Mouse (Mus musculus) liver, adult 2 months (tissue): Measurements from ENCODE around the gene Gm9922. TPM values are rescaled to one million over a fixed set of nuclear protein-coding genes. Genes with fewer than 3 reads are reported as not detected.

Experiments used
- DNase-seq: peaks from one replicate; pipeline ENCODE4 v3.0.0-alpha.2; 2011; ENCODE audit warnings: low read depth, low spot score; ENCODE audit errors: extremely low read depth
- H3K27ac ChIP-seq: fragments of 200-500 bp; replicated peaks from 2 replicates; pipeline ENCODE4 v1.5.1; 2012; ENCODE audit warnings: low read depth, mild to moderate bottlenecking, control low read depth, inconsistent platforms, low read length; ENCODE audit not compliant: insufficient read depth
- H3K27me3 ChIP-seq: fragments of 200-500 bp; 2 replicates; pipeline ENCODE4 v1.6.1; 2012; ENCODE audit warnings: mild to moderate bottlenecking, moderate library complexity, low read length, inconsistent platforms; ENCODE audit not compliant: control insufficient read depth, insufficient read depth
- H3K36me3 ChIP-seq: fragments of 200-500 bp; 2 replicates; pipeline ENCODE4 v1.6.1; 2012; ENCODE audit warnings: low read length, inconsistent platforms; ENCODE audit not compliant: control insufficient read depth, insufficient read depth
- H3K4me1 ChIP-seq: fragments of 200-500 bp; 2 replicates; pipeline ENCODE4 v1.6.1; 2011; ENCODE audit warnings: low read length; ENCODE audit not compliant: control insufficient read depth, insufficient read depth
- H3K4me3 ChIP-seq: fragments of 200-500 bp; 2 replicates; pipeline ENCODE4 v1.5.1; 2011; ENCODE audit warnings: low read depth, mild to moderate bottlenecking, control low read depth, low read length, moderate library complexity; ENCODE audit not compliant: insufficient read depth
- H3K79me2 ChIP-seq: fragments of 200-500 bp; 2 replicates; pipeline ENCODE4 v1.6.1; 2012; ENCODE audit warnings: inconsistent platforms, mild to moderate bottlenecking, low read length, moderate library complexity; ENCODE audit not compliant: control insufficient read depth, insufficient read depth
- H3K9ac ChIP-seq: fragments of 200-500 bp; 2 replicates; pipeline ENCODE4 v1.6.1; 2012; ENCODE audit warnings: low read depth, mild to moderate bottlenecking, control low read depth, inconsistent platforms, low read length
- CTCF ChIP-seq: fragments of 200-500 bp; IDR thresholded peaks from 2 replicates; pipeline ENCODE4 v1.5.1; 2011; ENCODE audit warnings: low read depth, low read length, control low read depth
- POLR2A ChIP-seq: fragments of 200-500 bp; IDR thresholded peaks from 2 replicates; pipeline ENCODE4 v1.6.1; 2011; ENCODE audit warnings: low read length, control low read depth; ENCODE audit not compliant: insufficient read depth; ENCODE audit errors: extremely low read depth
- WGBS: fragments of 180-500 bp; shearing (Covaris S2); methylation state at CpG from one replicate; pipeline ENCODE4 v1.1.7; 2018; 5-methylcytosine and 5-hydroxymethylcytosine counted together
- polyA plus RNA-seq: library from polyadenylated mRNA; depleted of rRNA; stranded (reverse); fragments of >200 nt; gene quantifications from 2 replicates; pipeline ENCODE4 v1.2.3, GENCODE M21; 2012
- total RNA-seq: library from RNA; depleted of rRNA; stranded (reverse); fragments of >200 nt; gene quantifications from 2 replicates; pipeline ENCODE4 v1.2.3, GENCODE M21; 2014

Gene Gm9922
- total and polyA plus RNA-seq, 2 experiments, result not detected

DNA sequence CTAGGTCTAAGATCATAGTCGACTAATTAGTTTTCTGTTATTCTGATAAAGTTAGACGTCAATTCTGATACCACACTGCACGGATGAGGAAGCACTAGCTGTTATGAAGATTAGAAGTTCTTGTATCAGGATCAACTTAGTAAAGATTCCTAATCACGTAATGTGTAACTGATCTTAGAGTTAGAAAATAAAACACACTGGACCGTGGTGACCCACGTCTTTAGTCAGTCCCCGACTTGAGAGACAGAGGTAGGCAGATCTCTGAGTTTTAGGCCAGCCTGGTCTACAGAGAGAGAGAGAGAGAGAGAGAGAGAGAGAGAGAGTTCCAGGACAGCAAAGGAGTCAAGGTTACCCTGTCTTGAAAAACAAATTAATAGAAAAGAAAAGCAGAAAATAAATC lies 18.8 kb upstream of the Gm9922 start:
- Histone ChIP-seq H3K9ac (no peak overlapping the region), H3K36me3 (no peaks in the 10 kb centered on the region), H3K4me1 (no peaks in the 10 kb centered on the region), H3K79me2 (no peaks in the 10 kb centered on the region), H3K4me3 (no peak overlapping the region), H3K27ac (no peak overlapping the region), H3K27me3 (no peaks in the 10 kb centered on the region)
- no peak for DNase-seq
- WGBS, result 82% methylated on average over 7 of the region's 7 CpGs
- TF ChIP-seq POLR2A, result no peak
- no peak for TF ChIP-seq CTCF

DNA sequence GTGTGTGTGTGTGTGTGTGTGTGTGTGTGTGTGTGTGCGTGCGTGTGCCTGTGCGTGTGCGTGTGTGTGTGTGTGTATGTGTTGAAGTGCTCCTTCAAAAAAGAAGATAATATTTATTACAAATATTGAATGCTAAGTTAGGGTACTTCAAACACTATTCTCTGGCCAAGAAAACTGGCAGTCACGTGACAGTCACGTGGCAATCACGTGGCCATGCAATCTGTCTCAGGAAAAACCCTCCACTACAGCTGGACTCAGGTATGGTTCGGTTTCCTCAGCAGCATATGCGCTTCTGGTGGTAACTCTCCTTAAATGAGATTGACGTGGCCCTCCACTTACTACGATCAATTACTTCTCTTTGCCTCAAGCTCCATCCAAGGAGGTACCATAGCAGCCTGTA lies 18.2 kb upstream of the Gm9922 start:
- no peaks in the 10 kb centered on the region for H3K36me3 ChIP-seq
- H3K4me3 ChIP-seq, result no peak overlapping the region
- H3K4me1 ChIP-seq, result no peaks in the 10 kb centered on the region
- no peaks in the 10 kb centered on the region for H3K79me2 ChIP-seq
- TF ChIP-seq POLR2A (no peak), CTCF (no peak)
- no peaks in the 10 kb centered on the region for H3K27me3 ChIP-seq
- DNase-seq, result no peak
- WGBS, result 94% methylated on average over 11 of the region's 11 CpGs
- H3K9ac ChIP-seq, result no peak overlapping the region
- H3K27ac ChIP-seq, result no peak overlapping the region

DNA sequence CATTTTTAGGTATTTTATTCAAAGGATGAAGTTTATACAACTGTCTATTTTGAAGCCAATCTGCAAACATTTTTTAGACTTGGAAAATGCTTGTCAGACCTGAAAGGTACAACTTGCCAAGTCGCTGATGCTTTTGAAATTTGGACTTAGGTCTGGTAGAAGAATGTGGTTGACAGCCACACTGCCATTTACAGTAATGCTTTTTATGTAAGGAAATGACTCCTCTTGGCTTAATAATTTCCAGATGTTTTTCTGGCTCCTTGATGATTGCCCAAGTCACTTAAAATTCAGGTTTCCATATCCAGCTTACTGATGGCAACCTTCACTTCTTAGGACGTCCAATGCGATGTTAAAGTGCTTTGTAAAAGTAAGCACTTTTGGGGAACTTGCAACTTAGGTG lies 17.0 kb upstream of the Gm9922 start:
- Histone ChIP-seq H3K27ac (no peak overlapping the region), H3K36me3 (no peaks in the 10 kb centered on the region), H3K27me3 (no peaks in the 10 kb centered on the region), H3K79me2 (no peaks in the 10 kb centered on the region), H3K9ac (no peak overlapping the region), H3K4me3 (no peak overlapping the region), H3K4me1 (no peaks in the 10 kb centered on the region)
- peak; percentile 63 for DNase-seq
- WGBS, result 85% methylated on average over 3 of the region's 3 CpGs
- TF ChIP-seq CTCF (no peak), POLR2A (no peak)

- Histone ChIP-seq H3K36me3 (no peaks in the 10 kb centered on the region), H3K27me3 (no peaks in the 10 kb centered on the region; the same call in 1 of the 2 replicates), H3K9ac (no peak overlapping the region), H3K4me3 (no peak overlapping the region), H3K79me2 (no peaks in the 10 kb centered on the region), H3K27ac (no peak overlapping the region), H3K4me1 (no peaks in the 10 kb centered on the region)
- WGBS, result 78% methylated on average over 4 of the region's 4 CpGs
- no peak for DNase-seq
- TF ChIP-seq CTCF (no peak), POLR2A (no peak)
Observed at GRCm38 (mm10) chr14:101737501-101737900, 7.9 kb upstream of the Gm9922 start.

DNA sequence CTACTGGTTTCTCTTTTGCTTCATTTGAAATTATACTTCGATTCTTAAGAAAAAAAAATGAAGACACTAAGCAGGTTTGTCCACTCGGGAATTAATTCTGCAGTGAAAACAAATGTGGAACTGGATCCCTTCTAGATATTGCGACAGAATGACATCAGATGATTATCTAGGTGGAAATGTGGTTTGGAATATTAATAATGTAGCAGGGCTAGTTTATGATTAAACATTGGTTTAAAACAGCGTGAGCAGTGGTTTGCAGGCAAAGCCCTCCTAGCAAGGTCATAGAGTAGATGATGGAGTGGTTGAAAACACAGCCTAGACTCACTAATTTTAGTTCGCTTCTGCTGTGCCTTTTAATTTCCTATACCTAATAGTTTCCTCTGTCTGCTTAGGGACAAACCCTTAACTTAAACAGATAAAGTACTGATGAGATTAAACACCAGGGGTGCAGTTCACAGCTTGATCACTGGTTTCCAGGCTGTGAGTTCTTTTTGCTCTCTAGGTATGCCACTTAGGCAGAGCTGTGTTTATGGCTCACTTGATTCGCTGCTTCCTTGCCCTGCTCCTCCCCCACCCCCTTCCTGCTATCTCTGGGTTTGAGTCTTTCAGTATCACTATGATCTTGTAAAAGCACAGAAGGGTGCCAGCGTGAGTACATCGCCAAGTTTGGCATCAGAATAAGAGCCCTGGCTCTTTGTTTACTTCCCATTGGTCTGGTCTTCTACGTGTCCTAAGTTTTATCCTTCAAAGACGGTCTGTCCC lies 4.1 kb upstream of the Gm9922 start:
- peaks cover 13% of the 10 kb centered on the region for H3K27me3 ChIP-seq
- WGBS, result 25% methylated on average over 10 of the region's 10 CpGs
- TF ChIP-seq POLR2A, result no peak
- no peak for TF ChIP-seq CTCF
- no peak overlapping the region for H3K9ac ChIP-seq
- H3K36me3 ChIP-seq, result no peaks in the 10 kb centered on the region
- no peaks in the 10 kb centered on the region for H3K4me1 ChIP-seq
- H3K27ac ChIP-seq, result no peak overlapping the region
- H3K79me2 ChIP-seq, result no peaks in the 10 kb centered on the region
- DNase-seq, result peak; percentile 8
- H3K4me3 ChIP-seq, result no peak overlapping the region

GRCm38 (mm10) chr14:101729972-101730692 lies 518 bp upstream of the Gm9922 start:
- H3K9ac ChIP-seq, result no peak overlapping the region
- no peak overlapping the region for H3K27ac ChIP-seq
- no peaks in the 10 kb centered on the region for H3K36me3 ChIP-seq
- WGBS, result 4% methylated on average over 28 of the region's 28 CpGs
- no peaks in the 10 kb centered on the region for H3K4me1 ChIP-seq
- peak overlapping the region; percentile 75; the same call in 1 of the 2 replicates for H3K4me3 ChIP-seq
- H3K27me3 ChIP-seq, result peaks cover 13% of the 10 kb centered on the region
- no peaks in the 10 kb centered on the region for H3K79me2 ChIP-seq
- DNase-seq, result no peak
- TF ChIP-seq CTCF (no peak), POLR2A (no peak)
